Mouse (Mus musculus) myocyte (in vitro differentiated cells): ENCODE measurements around the gene Sag. TPM values are rescaled to one million over a fixed set of nuclear protein-coding genes. Genes with fewer than 3 reads are reported as not detected.

Source experiments
- H3K27me3 ChIP-seq: one replicate; pipeline ENCODE4 v1.6.1; 2011; ENCODE audit not compliant: control insufficient read depth, insufficient read depth, insufficient read length
- H3K36me3 ChIP-seq: one replicate; pipeline ENCODE4 v1.6.1; 2011; ENCODE audit not compliant: control insufficient read depth, insufficient read depth
- H3K4me2 ChIP-seq: one replicate; pipeline ENCODE4 v1.6.1; 2011; ENCODE audit warnings: low read depth, control low read depth
- H3K4me3 ChIP-seq: one replicate; pipeline ENCODE4 v1.5.1; 2011; ENCODE audit warnings: mild to moderate bottlenecking, control low read depth, moderate library complexity
- H3K79me2 ChIP-seq: one replicate; pipeline ENCODE4 v1.6.1; 2011; ENCODE audit not compliant: control insufficient read depth, insufficient read depth
- H3ac ChIP-seq: one replicate; pipeline ENCODE4 v1.6.1; 2011; ENCODE audit not compliant: control insufficient read depth, insufficient read length
- CEBPB ChIP-seq: IDR thresholded peaks from 2 replicates; pipeline ENCODE4 v1.6.1; 2011; ENCODE audit warnings: mild to moderate bottlenecking, moderate library complexity; ENCODE audit not compliant: poor library complexity, insufficient read depth, severe bottlenecking
- E2F4 ChIP-seq: IDR thresholded peaks from one replicate; pipeline ENCODE4 v1.6.1; 2011; ENCODE audit warnings: mild to moderate bottlenecking, control low read depth, moderate library complexity; ENCODE audit not compliant: insufficient read depth
- MAX ChIP-seq: IDR thresholded peaks from one replicate; pipeline ENCODE4 v1.6.1; 2011; ENCODE audit warnings: low read depth, mild to moderate bottlenecking, control low read depth
- MYOD1 ChIP-seq, 3 experiments: IDR thresholded peaks; one replicate each; pipeline ENCODE4 v1.6.1; 2011; ENCODE audit warnings: control low read depth in 2 of 3, low read depth in 2 of 3, mild to moderate bottlenecking in 2 of 3, moderate library complexity in 1 of 3; ENCODE audit not compliant: insufficient read length in 2 of 3, control insufficient read depth in 1 of 3
- MYOG ChIP-seq, 3 experiments: IDR thresholded peaks; one replicate each; pipeline ENCODE4 v1.6.1; 2011; ENCODE audit warnings: control low read depth in 2 of 3, low read depth in 2 of 3, mild to moderate bottlenecking in 2 of 3; ENCODE audit not compliant: insufficient read length in 2 of 3, control insufficient read depth in 1 of 3, insufficient read depth in 1 of 3
- POLR2A ChIP-seq: IDR thresholded peaks from one replicate; pipeline ENCODE4 v1.6.1; 2011; ENCODE audit warnings: low read depth, mild to moderate bottlenecking, control low read depth, moderate library complexity; ENCODE audit not compliant: insufficient read length
- POLR2AphosphoS2 ChIP-seq: IDR thresholded peaks from one replicate; pipeline ENCODE4 v1.6.1; 2011; ENCODE audit warnings: low read depth, control low read depth; ENCODE audit not compliant: insufficient read length
- REST ChIP-seq: IDR thresholded peaks from one replicate; pipeline ENCODE4 v1.6.1; 2011; ENCODE audit warnings: mild to moderate bottlenecking, control low read depth, moderate library complexity; ENCODE audit not compliant: insufficient read depth, insufficient read length
- SRF ChIP-seq: IDR thresholded peaks from one replicate; pipeline ENCODE4 v1.6.1; 2011; ENCODE audit warnings: low read depth; ENCODE audit not compliant: control insufficient read depth, insufficient read length
- TCF12 ChIP-seq: IDR thresholded peaks from one replicate; pipeline ENCODE4 v1.6.1; 2011; ENCODE audit warnings: mild to moderate bottlenecking, control low read depth; ENCODE audit not compliant: poor library complexity, insufficient read depth, severe bottlenecking
- TCF3 ChIP-seq: IDR thresholded peaks from one replicate; pipeline ENCODE4 v1.6.1; 2011; ENCODE audit warnings: low read depth, control low read depth; ENCODE audit not compliant: insufficient read length
- USF1 ChIP-seq: IDR thresholded peaks from one replicate; pipeline ENCODE4 v1.6.1; 2011; ENCODE audit warnings: low read depth, mild to moderate bottlenecking, control low read depth, moderate library complexity
- polyA plus RNA-seq: library from polyadenylated mRNA; unstranded; fragments of >200 nt; fragmentation: generic; extraction: Trizol; gene quantifications from one replicate; pipeline ENCODE4 v1.2.1, GENCODE M21; 2012; ENCODE audit warnings: missing spikeins

Gene Sag
- polyA plus RNA-seq, 1 experiment, result 0.72 TPM

GRCm38 (mm10) chr1:87770486-87770885 lies 33.0 kb upstream of the Sag start:
- Histone ChIP-seq H3K4me3 (no peak overlapping the region), H3K27me3 (no peaks in the 10 kb centered on the region), H3K36me3 (peaks cover 73% of the 10 kb centered on the region), H3K4me2 (no peak overlapping the region), H3ac (no peak overlapping the region), H3K79me2 (no peaks in the 10 kb centered on the region)
- TF ChIP-seq TCF3 (no peak), MAX (no peak), MYOG (IDR thresholded peaks at IDR 0.05; ENCODE audit: control insufficient read depth in 1 of 3, insufficient read depth in 1 of 3, insufficient read length in 2 of 3, low read depth in 2 of 3) (no peak), CEBPB (no peak), REST (no peak), E2F4 (no peak), POLR2A (no peak), POLR2AphosphoS2 (no peak), MYOD1 (IDR thresholded peaks at IDR 0.05; ENCODE audit: control insufficient read depth in 1 of 3, insufficient read length in 2 of 3, low read depth in 2 of 3) (no peak), SRF (no peak)

- Histone ChIP-seq H3K36me3 (peaks cover 71% of the 10 kb centered on the region), H3K4me3 (no peak overlapping the region), H3K4me2 (no peak overlapping the region), H3K27me3 (no peaks in the 10 kb centered on the region), H3ac (no peak overlapping the region), H3K79me2 (no peaks in the 10 kb centered on the region)
- TF ChIP-seq E2F4 (no peak), TCF12 (no peak), MAX (no peak), SRF (no peak), REST (no peak)
Measured at GRCm38 (mm10) chr1:87771724-87772123, 31.8 kb upstream of the Sag start.

DNA sequence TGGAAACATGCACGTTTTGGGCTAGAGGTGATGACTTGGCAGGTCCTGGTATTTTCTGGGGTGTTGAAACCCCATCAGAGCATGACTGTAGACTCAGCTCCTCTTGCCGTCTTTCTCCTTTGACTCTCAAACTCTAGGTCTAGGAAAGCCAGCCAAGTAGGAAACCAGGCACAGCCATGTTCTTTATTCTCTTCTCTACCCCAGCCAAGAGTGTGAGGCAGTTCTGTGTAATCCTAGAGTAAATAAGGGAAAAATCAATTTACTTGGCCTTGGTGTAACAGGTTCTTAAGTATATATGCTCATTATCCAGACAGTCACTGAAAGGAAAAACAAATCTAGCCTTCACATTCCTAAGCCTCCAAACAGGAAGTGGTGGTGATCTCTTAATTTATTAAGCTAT lies 30.1 kb upstream of the Sag start:
- Histone ChIP-seq H3ac (no peak overlapping the region), H3K27me3 (no peaks in the 10 kb centered on the region), H3K36me3 (peaks cover 63% of the 10 kb centered on the region), H3K4me2 (no peak overlapping the region), H3K79me2 (no peaks in the 10 kb centered on the region), H3K4me3 (no peak overlapping the region)
- no peak for TF ChIP-seq MYOG (IDR thresholded peaks at IDR 0.05; ENCODE audit: control insufficient read depth in 1 of 3, insufficient read depth in 1 of 3, insufficient read length in 2 of 3, low read depth in 2 of 3)
- TF ChIP-seq SRF, result no peak
- TF ChIP-seq POLR2AphosphoS2, result no peak
- no peak for TF ChIP-seq POLR2A
- TF ChIP-seq TCF3, result no peak

DNA sequence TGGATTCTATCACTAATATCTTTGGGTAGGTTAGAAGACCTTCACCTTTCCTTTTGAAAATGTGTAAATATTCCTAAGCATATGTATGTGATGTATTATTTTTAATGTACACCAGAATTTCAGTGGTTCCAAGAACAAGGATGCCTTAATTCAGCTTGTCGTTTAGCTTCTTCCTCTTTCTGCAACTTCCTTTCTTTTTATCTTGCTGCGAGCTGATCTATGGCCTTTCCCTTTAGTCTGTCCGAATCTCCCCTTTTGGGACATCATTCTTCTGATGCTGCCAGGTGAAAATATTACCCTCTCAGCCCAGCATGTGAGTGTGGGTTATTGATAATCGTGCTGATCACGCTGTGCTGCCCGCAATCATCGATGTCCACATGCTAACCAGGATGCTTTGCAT lies 28.6 kb upstream of the Sag start:
- TF ChIP-seq MYOD1 (IDR thresholded peaks at IDR 0.05; ENCODE audit: control insufficient read depth in 1 of 3, insufficient read length in 2 of 3, low read depth in 2 of 3), result no peak
- TF ChIP-seq REST, result no peak
- H3K4me2 ChIP-seq, result no peak overlapping the region
- no peaks in the 10 kb centered on the region for H3K27me3 ChIP-seq
- H3K4me3 ChIP-seq, result no peak overlapping the region
- H3K79me2 ChIP-seq, result no peaks in the 10 kb centered on the region
- H3K36me3 ChIP-seq, result peaks cover 65% of the 10 kb centered on the region
- no peak overlapping the region for H3ac ChIP-seq

DNA sequence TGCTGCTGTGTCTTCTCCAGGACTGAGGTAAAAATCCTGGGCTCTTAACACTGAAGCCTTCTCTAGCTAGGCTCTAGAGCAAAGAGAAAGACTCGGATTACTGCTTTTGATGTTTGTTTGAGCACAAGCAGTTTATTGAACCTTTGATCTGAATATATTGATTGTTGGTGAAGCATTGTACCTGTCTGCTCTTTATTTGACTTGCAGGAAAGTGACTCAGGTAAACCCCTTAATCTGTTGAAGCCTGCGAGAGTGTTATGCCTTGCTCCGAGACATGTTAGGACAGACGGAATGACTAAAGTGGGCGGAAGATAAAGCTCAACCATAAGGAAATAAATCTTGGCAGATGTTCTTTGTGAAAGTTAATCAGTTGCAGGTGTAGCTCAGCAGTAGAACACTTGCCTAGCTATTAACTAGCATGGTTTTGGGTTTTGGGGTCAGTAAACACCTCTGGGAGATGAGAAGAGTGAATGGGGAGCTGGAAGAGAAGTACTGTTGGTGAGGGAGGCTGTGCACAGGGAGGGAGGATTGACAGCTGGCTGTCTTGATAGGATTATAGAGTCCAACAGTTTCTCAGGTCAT lies 24.2 kb upstream of the Sag start:
- no peaks in the 10 kb centered on the region for H3K79me2 ChIP-seq
- H3K4me2 ChIP-seq, result no peak overlapping the region
- no peak overlapping the region for H3K4me3 ChIP-seq
- H3K27me3 ChIP-seq, result no peaks in the 10 kb centered on the region
- H3ac ChIP-seq, result no peak overlapping the region
- TF ChIP-seq CEBPB, result no peak
- no peak for TF ChIP-seq TCF12
- no peak for TF ChIP-seq POLR2A
- TF ChIP-seq E2F4, result no peak
- no peak for TF ChIP-seq MYOD1 (IDR thresholded peaks at IDR 0.05; ENCODE audit: control insufficient read depth in 1 of 3, insufficient read length in 2 of 3, low read depth in 2 of 3)
- no peak for TF ChIP-seq MAX
- no peak for TF ChIP-seq MYOG (IDR thresholded peaks at IDR 0.05; ENCODE audit: control insufficient read depth in 1 of 3, insufficient read depth in 1 of 3, insufficient read length in 2 of 3, low read depth in 2 of 3)
- no peak for TF ChIP-seq TCF3
- no peak for TF ChIP-seq USF1
- no peak for TF ChIP-seq REST
- TF ChIP-seq SRF, result no peak
- TF ChIP-seq POLR2AphosphoS2, result no peak
- H3K36me3 ChIP-seq, result peaks cover 67% of the 10 kb centered on the region
